Mouse (Mus musculus) left cerebral cortex, adult 9 months (tissue): ENCODE measurements at regions not wholly inside any gene's neighbourhood (a gene's known extent, or its start where the extent isn't known, plus 50 kb on each side); places are given as distances from the start of the nearest gene placed in this dataset.

Source experiments
- DNase-seq, 2 experiments: peaks; one replicate each; pipeline ENCODE4 v3.0.0; 2022; ENCODE audit warnings: low spot score in 2 of 2

GRCm38 (mm10) chr9:13905086-13905669, 77.7 kb downstream of the Fam76b start:
- peak in 1 of 2 experiments; percentile 46 for DNase-seq

GRCm38 (mm10) chr9:13906736-13907135, 79.2 kb downstream of the Fam76b start:
- no peak for DNase-seq

DNA sequence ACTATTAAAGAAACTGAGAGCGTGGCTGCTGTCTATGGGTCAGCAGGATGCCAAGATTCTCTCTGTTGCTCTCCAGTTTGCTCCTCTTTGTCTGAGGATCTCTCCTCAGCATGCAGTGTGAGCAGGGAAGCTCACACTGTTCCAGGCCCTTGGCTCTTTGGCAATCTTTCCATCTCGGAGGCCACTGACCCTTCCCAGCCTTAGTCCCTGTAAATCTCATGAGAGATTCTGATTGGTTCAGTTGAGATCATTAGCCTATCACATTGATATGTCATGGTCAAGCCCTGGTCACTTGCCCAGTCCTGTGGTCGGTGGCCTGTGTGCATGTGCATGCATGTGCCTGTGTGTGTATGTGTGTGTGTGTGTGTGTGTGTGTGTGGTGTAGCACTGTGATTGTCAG, 82.1 kb downstream of the Fam76b start:
- DNase-seq: no peak

DNA sequence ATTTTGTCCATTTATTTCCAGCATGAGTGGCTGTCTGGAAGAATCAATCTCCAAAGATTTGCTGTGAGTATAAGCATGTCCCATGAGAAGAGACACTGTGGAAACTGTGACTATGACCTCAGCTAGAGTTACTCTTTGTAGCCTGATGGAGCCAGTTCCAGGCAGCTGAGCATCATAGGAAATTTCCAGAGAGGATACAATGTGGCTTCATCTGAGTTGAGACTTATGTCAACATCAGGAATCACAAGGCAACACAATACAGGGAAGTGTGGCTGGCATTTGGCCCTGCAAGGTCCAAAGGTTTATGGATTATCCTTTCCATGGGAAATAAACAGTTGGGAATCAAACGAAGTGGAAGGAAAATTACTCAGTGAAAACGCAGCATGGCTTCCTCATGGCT, 82.6 kb downstream of the Fam76b start:
- DNase-seq: no peak

DNA sequence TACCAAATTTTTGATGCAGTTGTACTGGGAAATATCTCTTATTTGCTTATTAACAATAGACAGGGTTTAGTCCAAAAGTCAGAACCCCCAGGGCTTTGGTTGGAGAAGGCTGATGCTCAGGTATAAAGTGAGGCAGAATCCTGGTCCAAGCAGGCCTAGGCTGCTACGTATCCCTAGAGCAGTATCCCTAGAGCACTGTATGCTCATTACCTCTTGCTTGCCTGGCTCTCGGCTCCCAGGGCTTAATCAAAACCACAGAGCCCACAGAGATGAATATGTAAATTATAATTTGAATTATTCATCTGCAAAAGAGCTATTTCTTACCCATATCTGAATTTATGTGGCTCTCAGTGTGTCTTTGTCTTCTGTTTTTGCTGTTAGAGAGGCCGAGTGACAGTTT, 85.9 kb downstream of the Fam76b start:
- no peak for DNase-seq

- no peak for DNase-seq
Measured at GRCm38 (mm10) chr9:13914131-13914530, 86.6 kb downstream of the Fam76b start.

DNA sequence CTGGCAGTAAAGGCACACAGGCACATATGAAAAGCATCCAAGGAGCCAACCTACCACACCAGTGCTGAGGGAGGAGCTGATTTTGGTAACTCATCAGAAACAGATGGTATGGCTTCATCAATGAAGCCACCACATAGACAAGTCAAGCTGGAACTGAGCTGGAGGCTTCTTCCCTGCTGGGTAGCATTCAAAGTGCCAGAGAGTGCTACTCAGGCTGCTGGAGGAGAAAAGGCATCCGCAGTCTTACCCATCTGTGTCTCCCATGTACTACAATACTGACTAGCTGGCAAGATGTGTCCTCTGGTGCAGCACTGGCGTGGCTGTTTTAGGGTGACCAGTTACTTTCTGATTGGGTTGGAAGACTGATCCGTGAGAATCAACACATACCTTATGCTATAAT, 87.3 kb downstream of the Fam76b start:
- no peak for DNase-seq

DNA sequence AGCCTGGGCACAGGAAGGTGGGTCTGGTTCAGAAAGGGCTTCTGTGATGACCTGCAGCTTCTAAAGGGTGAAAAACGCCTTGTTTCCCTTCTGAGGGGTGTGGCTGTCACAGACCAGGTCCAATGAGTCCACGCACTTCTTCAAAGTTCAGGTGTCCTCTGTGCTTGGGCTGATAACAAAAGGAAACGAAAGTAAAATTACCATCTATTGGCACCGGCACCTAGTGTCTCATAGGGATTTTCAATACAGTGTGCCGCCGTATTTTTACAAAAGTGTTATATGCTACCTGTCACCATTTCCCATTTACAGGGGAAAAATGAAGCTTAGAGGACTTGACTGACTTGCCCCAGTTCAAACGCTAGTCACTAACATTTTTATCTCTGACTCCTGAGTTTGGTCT, 89.3 kb downstream of the Fam76b start:
- no peak for DNase-seq

GRCm38 (mm10) chr9:13918606-13919202, 91.2 kb downstream of the Fam76b start:
- DNase-seq: peak in 1 of 2 experiments; percentile 31

DNA sequence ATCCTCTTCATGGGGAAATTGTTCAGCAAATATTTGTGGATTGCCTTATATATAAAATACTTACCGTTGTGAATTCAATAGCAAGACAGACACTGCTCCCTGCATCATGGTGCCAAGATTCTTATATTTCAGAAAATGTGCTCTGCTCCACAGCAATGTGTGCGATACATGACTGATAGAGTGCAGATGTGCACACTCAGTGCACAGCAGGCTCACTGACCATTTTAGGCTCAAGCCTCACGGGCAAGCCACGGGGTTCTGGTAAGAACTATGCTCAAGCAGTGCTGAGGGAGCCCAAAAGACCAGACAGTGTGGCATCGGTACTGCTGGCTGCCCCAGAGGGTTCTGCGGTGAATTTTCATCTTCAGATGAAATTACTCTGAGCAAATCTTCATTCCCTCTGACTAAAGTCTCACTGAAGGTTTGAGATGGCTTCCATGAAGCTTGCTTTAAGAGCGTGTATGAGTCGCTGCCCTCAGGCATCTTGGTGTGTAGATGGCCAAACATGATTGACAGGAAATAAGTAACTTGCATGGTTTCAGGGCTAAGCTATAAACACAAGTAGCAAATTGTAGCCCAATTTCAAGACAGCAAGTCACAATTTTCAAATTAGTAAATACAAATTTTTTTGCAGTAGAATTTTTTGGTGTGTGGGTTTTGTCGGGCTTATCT, 92.4 kb downstream of the Fam76b start:
- DNase-seq: no peak

DNA sequence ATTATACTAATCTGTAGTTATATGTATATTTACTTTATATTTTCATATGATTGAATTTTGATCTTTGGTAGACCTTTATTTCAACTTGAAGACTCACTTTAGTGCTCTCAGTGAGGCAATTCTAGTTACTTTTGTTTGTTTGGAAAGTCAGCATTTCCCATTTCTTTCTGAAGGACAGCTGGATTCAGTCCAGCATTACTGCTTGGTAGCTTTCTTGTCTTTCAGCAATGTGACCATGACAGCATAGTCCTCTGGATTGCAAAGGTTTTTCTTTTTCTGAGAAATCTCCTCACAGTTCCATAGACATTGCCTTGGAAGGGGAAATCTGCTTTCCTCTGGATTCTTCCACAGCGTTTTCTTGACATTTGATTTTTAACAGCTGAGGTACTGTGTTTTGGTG, 93.1 kb downstream of the Fam76b start:
- DNase-seq: no peak

GRCm38 (mm10) chr9:13932001-13932508, 104.5 kb downstream of the Fam76b start:
- DNase-seq: no peak

GRCm38 (mm10) chr9:13933404-13933803, 105.9 kb downstream of the Fam76b start:
- DNase-seq: no peak

DNA sequence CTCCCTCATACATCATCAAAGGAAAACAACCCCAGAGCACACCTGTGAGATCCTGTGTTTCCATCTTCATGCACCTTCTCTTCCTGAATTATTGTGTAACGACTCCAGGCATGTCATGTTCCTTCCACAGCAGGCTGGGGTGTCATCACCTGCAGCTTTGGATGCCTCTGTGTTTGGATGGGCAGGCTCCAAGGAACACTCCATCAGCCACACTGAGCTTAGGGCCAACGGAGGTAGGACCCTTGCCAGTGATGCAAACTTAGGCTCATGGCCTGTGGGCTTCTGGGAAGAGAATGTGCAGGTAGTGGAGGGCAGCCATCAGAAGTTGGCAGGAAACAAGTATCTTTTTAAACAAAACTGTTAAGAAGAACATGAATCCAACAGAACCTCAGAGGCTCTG, 109.8 kb downstream of the Fam76b start:
- no peak for DNase-seq

- no peak for DNase-seq
Measured at GRCm38 (mm10) chr9:13946519-13946918, 119.0 kb downstream of the Fam76b start.

DNA sequence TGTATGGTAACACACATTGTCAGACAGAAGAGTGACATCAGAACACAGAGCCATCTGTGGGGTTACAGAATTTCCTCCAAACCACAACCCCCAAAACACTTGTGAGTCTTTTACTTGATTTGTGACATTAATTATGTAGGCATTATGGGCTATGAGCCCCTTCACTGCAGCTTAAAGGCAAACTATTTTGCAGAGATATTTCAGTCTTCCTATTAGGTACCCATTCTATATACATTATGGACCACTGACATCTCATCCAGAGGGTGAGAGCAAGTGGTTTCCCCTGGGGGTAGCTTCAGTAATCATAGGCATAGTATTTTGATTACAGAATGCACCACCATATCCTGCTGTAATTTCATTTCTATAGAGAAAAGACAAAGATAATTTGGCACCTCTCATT, 124.6 kb downstream of the Fam76b start:
- no peak for DNase-seq

DNA sequence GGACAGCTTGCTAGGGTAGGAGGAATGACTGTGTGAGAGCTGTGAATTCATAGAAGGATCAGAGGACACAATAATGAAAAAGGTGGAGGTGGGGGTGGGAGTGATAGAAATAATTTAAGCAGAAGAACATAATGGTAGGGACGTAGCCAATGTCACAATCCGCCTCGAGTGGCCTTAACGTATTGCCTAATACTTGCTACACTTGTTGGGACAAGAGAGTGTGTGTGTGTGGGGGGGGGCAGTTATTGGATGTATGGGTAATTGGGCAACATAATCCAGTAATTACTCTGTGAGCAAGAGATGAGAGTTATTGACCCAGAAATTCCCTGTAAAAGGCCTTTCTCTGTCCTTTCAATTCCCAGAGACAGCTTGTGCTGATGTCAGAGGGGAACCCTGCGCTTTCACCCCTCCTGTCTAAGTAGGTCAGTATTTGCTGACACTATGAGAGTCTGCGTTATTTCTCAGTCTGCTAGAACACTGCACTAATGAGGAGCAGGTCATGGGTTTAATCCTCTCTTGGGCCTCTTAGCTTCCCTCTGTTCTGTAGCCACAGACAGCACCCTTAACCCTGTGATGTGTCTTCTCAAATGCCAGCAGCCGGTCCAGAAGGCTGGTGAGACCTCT, 135.7 kb downstream of the Fam76b start:
- DNase-seq: no peak

DNA sequence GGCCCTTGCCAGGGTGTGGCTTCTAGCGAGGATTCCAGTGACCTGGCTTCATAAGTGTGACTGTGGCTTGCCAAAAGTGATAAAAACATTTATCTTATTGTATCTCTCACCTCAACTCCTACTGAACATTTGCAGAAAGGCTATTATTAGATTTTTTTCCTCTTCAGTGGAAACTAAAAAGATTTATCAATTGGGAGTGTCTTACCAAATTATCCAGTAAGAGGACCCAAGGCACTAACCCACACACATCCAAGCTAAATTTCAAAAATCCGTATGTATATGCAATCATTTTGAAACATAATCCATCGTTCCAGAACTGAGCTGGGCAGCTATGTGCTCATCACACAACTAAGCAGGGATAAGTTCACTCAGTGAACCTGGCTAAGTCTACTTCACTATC, 136.3 kb downstream of the Fam76b start:
- no peak for DNase-seq

DNA sequence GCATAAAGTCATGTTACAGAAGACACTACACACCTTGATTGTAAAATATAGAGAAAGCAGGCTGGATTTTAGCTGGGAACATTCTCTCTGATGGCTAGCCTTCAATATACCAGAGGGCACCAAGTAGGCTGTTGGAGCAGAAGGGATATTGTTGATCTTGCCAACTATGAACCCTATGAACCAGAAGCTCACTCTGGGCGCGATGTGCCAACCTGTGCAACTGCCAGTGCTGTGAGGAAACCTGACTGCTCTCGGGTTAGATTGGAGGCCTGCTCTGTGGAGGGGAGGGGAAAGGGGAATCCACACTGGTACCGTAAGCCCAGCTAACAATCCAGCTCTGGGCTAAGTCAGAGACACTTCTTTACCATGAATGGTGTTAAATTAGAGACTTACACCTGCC, 136.7 kb downstream of the Fam76b start:
- no peak for DNase-seq

- DNase-seq: no peak
Measured at GRCm38 (mm10) chr9:13966212-13966611, 138.7 kb downstream of the Fam76b start.

GRCm38 (mm10) chr9:13969262-13969661, 141.7 kb downstream of the Fam76b start:
- peak in 1 of 2 experiments; percentile 13 for DNase-seq

GRCm38 (mm10) chr9:13973600-13973999, 146.1 kb downstream of the Fam76b start:
- no peak for DNase-seq

DNA sequence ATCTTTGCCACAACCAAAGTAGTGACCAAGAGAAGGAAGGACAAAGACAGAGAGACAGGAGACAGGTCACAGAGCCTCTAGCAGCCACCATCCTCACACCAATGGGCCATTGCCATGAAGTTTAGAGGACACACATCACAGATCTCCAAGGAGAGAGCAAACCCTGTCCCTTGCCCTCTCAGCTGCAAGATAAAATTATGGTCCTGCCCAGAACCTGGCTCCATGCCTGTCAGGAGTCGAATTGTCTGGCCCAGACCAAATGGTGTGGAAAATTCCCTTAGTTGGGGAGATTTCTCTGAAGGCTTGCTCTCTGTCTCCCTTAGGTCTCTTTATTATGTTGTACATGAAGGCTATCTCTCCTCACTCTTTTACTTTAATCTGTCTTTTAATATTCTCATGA, 147.4 kb downstream of the Fam76b start:
- no peak for DNase-seq
